Mouse (Mus musculus) midbrain, embryonic 15.5 days (tissue): ENCODE measurements around the gene Mgmt. TPM values are rescaled to one million over a fixed set of nuclear protein-coding genes. Genes with fewer than 3 reads are reported as not detected.
A peak's percentile ranks its signal among the peaks of the same experiment; 100 is the strongest.

Source experiments
- ATAC-seq: fragments of 200-750 bp; cut with Nextera tagmentation; replicated peaks from 2 replicates; pipeline ENCODE4 v1.8.0; 2017; ENCODE audit warnings: moderate TSS enrichment
- H3K27ac ChIP-seq: fragments of 300-500 bp; sonication (generic); 2 replicates; pipeline ENCODE4 v1.5.1; 2015; ENCODE audit warnings: mild to moderate bottlenecking, inconsistent platforms
- H3K27me3 ChIP-seq: fragments of 300-500 bp; sonication (generic); replicated peaks from 2 replicates; pipeline ENCODE4 v1.6.1; 2015; ENCODE audit warnings: inconsistent platforms
- H3K36me3 ChIP-seq: fragments of 300-500 bp; sonication (generic); replicated peaks from 2 replicates; pipeline ENCODE4 v1.6.1; 2015; ENCODE audit warnings: inconsistent platforms
- H3K4me1 ChIP-seq: fragments of 300-500 bp; sonication (generic); 2 replicates; pipeline ENCODE4 v1.6.1; 2015; ENCODE audit warnings: inconsistent platforms
- H3K4me2 ChIP-seq: fragments of 300-500 bp; sonication (generic); 2 replicates; pipeline ENCODE4 v1.6.1; 2015; ENCODE audit warnings: inconsistent platforms, mild to moderate bottlenecking, moderate library complexity
- H3K4me3 ChIP-seq: fragments of 300-500 bp; sonication (generic); 2 replicates; pipeline ENCODE4 v1.5.1; 2015; ENCODE audit warnings: mild to moderate bottlenecking, inconsistent platforms
- H3K9ac ChIP-seq: fragments of 300-500 bp; sonication (generic); 2 replicates; pipeline ENCODE4 v1.6.1; 2015; ENCODE audit warnings: mild to moderate bottlenecking, inconsistent platforms
- H3K9me3 ChIP-seq: fragments of 300-500 bp; sonication (generic); 2 replicates; pipeline ENCODE4 v1.6.1; 2016; ENCODE audit warnings: inconsistent platforms
- WGBS: fragments of 180-500 bp; shearing (Covaris S2); methylation state at CpG from one replicate; pipeline ENCODE4 v1.1.7; 2015; ENCODE audit warnings: mixed read lengths; 5-methylcytosine and 5-hydroxymethylcytosine counted together
- polyA plus RNA-seq: library from polyadenylated mRNA; unstranded; fragments of >200 nt; fragmentation: Nextera tagmentation; extraction: Ambion mirVana; gene quantifications from 2 replicates; pipeline ENCODE4 v1.2.1, GENCODE M21; 2015

Mgmt gene
- polyA plus RNA-seq, 1 experiment from 2014 or later: 1.5 TPM

DNA sequence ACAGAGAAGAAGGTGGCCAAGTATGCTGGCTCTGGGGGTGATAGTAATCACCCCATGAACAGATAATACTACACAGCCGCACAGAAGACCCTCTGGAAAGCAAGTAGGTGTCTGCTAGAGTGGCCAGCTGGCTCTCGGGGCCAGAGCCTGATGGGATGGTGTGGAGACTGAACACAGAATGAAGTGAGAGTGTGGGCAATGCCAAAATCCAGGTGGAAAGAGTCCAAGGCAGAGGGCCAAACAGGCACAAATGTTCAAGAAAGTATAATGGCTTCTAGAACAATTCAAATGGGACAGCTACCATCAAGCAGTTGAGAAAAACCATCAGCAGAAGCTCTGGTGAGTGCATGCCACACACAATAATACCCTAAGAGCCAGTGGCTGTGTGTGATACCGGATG is 205.4 kb downstream of the Mgmt start:
- H3K27me3 ChIP-seq: no peaks in the 10 kb centered on the region
- H3K9ac ChIP-seq: no peak overlapping the region
- H3K27ac ChIP-seq: no peak overlapping the region
- H3K4me3 ChIP-seq: no peak overlapping the region
- no peaks in the 10 kb centered on the region for H3K36me3 ChIP-seq
- H3K9me3 ChIP-seq: no peaks in the 10 kb centered on the region
- no peak overlapping the region for H3K4me2 ChIP-seq
- ATAC-seq: no peak
- 80% methylated on average over 3 of the region's 3 CpGs for WGBS
- H3K4me1 ChIP-seq: 0 out of 2 replicates have a peak, but pooled peaks cover 9% of the 10 kb centered on the region

DNA sequence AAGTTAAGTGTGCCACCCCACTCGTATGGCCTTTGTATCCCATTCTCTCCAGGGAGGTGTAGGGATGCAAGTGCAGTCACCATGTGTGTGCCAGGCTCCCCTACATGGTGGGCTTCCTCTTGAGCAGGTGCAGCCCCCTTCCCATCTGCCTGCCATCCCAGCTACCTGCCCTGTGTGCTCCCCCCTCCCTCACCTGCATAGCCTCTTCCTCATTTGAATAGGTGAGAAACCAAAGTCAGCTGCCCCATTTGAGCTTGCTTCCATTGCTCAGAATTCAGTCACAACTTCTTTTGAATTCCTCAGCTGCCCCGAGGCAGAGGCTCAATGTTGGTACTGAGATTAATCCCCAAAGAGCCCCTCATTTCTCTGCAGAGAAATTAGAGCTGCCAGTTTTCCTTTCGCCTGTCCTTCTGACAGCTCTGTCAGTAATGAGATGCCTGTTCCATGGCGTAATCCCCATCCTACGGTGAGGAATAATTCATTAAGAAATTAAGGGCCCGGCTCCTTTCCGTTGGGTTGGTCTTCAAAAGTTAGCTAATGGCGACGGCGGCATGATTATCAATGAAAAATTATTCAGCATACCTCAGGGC is 208.3 kb downstream of the Mgmt start:
- Histone ChIP-seq H3K4me2 (no peak overlapping the region), H3K4me1 (0 out of 2 replicates have a peak, but pooled peaks cover 9% of the 10 kb centered on the region), H3K27ac (no peak overlapping the region), H3K9ac (no peak overlapping the region), H3K4me3 (no peak overlapping the region), H3K27me3 (no peaks in the 10 kb centered on the region), H3K9me3 (no peaks in the 10 kb centered on the region), H3K36me3 (no peaks in the 10 kb centered on the region)
- no peak; the same call in 1 of the 2 replicates for ATAC-seq
- 33% methylated on average over 10 of the region's 10 CpGs for WGBS

DNA sequence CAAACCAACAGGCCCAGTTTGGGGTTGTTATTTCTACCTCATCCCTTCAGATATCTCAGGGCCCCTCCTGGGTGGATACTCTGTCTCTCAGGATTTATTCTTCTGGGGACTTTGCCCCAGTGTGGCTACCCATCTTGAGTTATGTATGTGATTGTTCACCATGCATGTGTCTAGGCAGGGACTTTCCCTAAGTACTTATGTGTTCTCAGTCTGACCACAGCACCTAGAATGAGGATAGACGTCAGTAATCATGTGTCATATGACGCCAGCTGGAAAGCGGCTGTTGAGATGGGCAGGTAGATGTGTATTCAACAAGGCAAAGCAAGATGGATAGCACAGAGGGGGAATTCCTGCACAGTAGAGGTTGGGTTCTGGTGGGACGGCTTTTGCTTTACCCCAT is 217.7 kb downstream of the Mgmt start:
- no peak for ATAC-seq
- Histone ChIP-seq H3K27ac (no peak overlapping the region), H3K4me3 (no peak overlapping the region), H3K27me3 (no peaks in the 10 kb centered on the region), H3K9ac (no peak overlapping the region), H3K4me1 (no peaks in the 10 kb centered on the region), H3K36me3 (no peaks in the 10 kb centered on the region), H3K4me2 (no peak overlapping the region), H3K9me3 (0 out of 2 replicates have a peak, but pooled peaks cover 3% of the 10 kb centered on the region)
- WGBS: 95% methylated on average over 4 of the region's 4 CpGs

DNA sequence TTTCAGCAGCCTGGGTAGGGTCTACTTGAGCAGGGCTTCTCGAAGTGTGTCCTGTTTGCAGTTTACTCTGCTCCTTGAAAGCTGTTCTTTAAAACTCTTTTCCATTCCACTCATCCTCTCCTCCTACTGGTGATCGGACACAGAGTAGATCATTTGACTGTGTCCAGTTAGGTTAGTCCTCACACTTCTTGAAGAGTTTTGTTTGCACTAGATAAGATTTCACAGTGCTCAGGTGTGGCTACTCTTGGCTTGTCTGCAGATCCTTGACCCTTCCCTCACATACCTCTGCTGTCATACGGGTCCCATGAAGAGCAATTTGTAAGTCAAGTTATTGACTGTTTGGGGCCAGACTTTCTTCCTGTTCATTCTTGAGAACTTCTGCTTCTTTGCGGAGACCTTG is 221.8 kb downstream of the Mgmt start:
- H3K27ac ChIP-seq: no peak overlapping the region
- no peak overlapping the region for H3K4me3 ChIP-seq
- no peaks in the 10 kb centered on the region for H3K27me3 ChIP-seq
- H3K4me1 ChIP-seq: peaks cover 8% of the 10 kb centered on the region
- no peaks in the 10 kb centered on the region for H3K36me3 ChIP-seq
- H3K4me2 ChIP-seq: no peak overlapping the region
- H3K9me3 ChIP-seq: 0 out of 2 replicates have a peak, but pooled peaks cover 3% of the 10 kb centered on the region
- H3K9ac ChIP-seq: no peak overlapping the region
- 90% methylated on average over 4 of the region's 4 CpGs for WGBS
- ATAC-seq: no peak

DNA sequence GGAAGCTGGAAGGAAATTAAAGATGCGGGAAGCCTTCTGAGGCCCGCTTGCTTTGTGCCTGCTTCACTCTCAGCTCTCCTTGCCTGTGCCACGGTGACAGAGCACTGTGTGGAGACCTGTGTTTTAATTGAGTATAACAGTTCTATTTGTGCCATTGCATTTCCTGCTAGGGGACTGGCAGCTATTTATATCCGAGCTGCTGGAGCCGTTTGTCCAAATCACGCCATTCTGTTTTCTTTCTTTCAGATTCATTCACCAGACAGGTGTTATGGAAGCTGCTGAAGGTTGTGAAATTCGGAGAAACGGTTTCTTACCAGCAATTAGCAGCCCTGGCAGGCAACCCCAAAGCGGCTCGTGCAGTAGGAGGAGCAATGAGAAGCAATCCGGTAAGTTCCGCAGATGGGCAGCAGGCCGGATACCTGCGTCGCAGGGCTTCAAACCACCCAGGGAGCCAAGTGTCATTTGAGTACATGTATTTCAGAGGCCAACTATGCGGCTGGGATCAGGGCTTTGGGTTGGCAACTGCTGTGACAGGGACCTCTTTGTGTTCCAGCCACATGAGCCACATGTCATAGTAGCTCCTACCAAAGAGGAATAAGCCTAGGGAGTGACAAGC is 226.9 kb downstream of the Mgmt start:
- ATAC-seq: no peak

DNA sequence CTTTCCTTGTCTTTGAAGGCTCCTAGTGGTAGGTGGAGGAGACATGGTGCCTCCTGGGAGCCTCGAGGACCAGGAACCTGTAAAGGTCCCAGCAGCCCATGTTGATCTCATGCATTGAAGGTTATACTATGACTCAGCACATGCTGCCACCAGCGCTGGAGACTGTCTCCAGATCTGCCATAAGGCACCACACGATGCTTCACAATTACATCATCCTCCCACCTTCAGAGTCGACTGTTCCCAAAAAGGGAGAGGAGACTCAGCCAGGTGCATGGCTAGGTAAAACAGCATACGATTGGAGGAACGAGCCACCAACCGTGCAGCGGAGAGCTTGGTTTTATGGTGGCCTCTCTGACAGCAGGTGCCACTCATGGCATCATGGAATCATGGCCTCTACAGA is 234.3 kb downstream of the Mgmt start:
- no peaks in the 10 kb centered on the region for H3K4me1 ChIP-seq
- no peaks in the 10 kb centered on the region for H3K9me3 ChIP-seq
- H3K4me2 ChIP-seq: no peak overlapping the region
- ATAC-seq: no peak
- no peak overlapping the region for H3K9ac ChIP-seq
- H3K27ac ChIP-seq: no peak overlapping the region
- WGBS: 90% methylated on average over 8 of the region's 8 CpGs
- no peak overlapping the region for H3K4me3 ChIP-seq
- no peaks in the 10 kb centered on the region for H3K36me3 ChIP-seq
- no peaks in the 10 kb centered on the region for H3K27me3 ChIP-seq

More for the DNA sequence above, 226.9 kb downstream of the Mgmt start:
- WGBS: 67% methylated on average over 16 of the region's 16 CpGs
- Histone ChIP-seq H3K4me3 (no peak overlapping the region), H3K4me1 (peaks cover 13% of the 10 kb centered on the region), H3K9ac (no peak overlapping the region), H3K4me2 (no peak overlapping the region), H3K27me3 (no peaks in the 10 kb centered on the region), H3K27ac (peak overlapping the region; percentile 27; the same call in 1 of the 2 replicates), H3K36me3 (no peaks in the 10 kb centered on the region), H3K9me3 (no peaks in the 10 kb centered on the region)

DNA sequence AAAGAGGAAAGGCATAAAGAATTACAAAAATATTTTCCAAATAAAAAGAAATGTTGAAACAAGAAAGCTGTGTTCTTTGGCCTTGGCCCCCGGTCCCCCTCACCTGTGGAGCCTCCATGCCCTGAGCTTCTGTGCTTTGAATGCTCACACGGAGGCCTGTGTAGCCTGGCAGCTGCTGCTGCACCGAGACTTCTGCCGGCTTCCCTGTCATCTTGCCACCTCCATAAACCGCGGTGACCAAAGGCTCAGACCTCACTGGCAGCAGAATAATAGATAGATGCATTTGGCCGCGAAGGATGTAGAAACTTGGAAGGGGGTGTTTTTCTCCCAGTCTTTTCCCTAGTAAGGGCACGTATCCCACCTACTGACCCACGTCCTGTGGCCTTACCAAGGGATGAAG is 235.8 kb downstream of the Mgmt start:
- no peaks in the 10 kb centered on the region for H3K27me3 ChIP-seq
- H3K4me2 ChIP-seq: no peak overlapping the region
- no peaks in the 10 kb centered on the region for H3K4me1 ChIP-seq
- no peaks in the 10 kb centered on the region for H3K9me3 ChIP-seq
- no peak overlapping the region for H3K27ac ChIP-seq
- H3K4me3 ChIP-seq: no peak overlapping the region
- no peak overlapping the region for H3K9ac ChIP-seq
- no peak for ATAC-seq
- 80% methylated on average over 10 of the region's 10 CpGs for WGBS
- no peaks in the 10 kb centered on the region for H3K36me3 ChIP-seq

DNA sequence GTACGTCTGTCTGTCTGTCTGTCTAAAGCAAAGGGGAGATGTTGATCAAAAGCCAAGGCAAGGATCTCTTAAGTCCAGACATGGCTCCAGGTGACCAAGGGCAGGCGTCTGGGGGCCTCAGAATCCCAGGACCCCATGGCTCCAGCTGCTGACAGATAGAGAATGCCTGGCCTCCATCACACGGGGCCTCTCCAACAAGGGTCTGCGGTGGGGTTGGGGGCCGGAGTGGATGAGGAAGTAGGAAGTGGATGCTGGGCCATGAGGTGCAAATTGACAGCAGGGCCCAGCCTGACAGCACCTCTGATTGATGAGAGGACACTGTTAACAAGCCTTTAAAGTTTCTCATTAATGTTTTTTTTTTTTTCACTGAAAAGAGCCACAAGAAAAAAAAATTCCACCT is 237.5 kb downstream of the Mgmt start:
- no peak for ATAC-seq
- Histone ChIP-seq H3K9me3 (no peaks in the 10 kb centered on the region), H3K9ac (no peak overlapping the region), H3K4me2 (no peak overlapping the region), H3K36me3 (no peaks in the 10 kb centered on the region), H3K4me3 (no peak overlapping the region), H3K27me3 (no peaks in the 10 kb centered on the region), H3K4me1 (no peaks in the 10 kb centered on the region), H3K27ac (no peak overlapping the region)
- 80% methylated on average over 5 of the region's 5 CpGs for WGBS

DNA sequence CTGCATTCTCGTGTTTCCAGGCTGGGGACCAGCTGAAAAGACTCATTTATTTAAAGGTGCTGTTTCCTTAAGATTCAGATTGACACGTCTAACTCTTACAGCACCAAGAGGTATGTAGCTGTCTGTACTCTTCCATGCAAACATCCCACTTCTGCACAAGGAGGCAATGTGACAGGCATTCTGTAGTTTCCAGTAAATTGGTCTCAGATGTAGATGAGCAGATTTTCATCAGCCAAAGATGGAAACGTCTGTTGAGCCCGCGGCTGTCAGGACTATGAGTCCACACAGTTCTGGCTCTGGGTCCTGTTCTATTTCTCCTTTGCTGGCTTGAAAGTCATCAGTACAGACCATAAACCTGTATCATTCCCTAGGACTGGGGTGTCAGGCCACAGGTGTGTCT is 243.7 kb downstream of the Mgmt start:
- no peaks in the 10 kb centered on the region for H3K36me3 ChIP-seq
- no peaks in the 10 kb centered on the region for H3K27me3 ChIP-seq
- H3K4me2 ChIP-seq: no peak overlapping the region
- no peak overlapping the region for H3K4me3 ChIP-seq
- H3K9ac ChIP-seq: no peak overlapping the region
- WGBS: 74% methylated on average over 5 of the region's 5 CpGs
- no peaks in the 10 kb centered on the region for H3K4me1 ChIP-seq
- no peak for ATAC-seq
- H3K27ac ChIP-seq: no peak overlapping the region
- H3K9me3 ChIP-seq: no peaks in the 10 kb centered on the region

DNA sequence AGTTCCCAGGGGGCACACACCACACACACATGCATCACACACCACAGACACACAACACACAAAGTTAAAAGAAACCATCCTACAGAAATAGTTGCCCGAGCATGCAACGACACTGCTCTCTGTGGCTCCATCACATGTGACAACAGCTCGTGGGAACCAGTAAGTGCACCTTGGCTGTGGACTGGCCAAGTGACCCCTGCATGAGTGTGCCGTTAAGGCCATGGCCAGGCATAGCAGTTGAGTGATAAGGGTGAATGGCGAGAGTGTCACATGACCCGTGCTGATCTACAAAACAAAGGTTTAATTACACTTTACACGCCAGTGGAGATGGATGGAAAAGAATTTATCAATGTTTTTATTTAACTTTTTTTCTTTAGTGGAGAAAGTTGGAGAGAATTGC is 245.9 kb downstream of the Mgmt start:
- ATAC-seq: no peak
- Histone ChIP-seq H3K9me3 (no peaks in the 10 kb centered on the region), H3K4me3 (no peak overlapping the region), H3K4me1 (no peaks in the 10 kb centered on the region), H3K9ac (no peak overlapping the region), H3K27me3 (no peaks in the 10 kb centered on the region), H3K36me3 (no peaks in the 10 kb centered on the region), H3K27ac (no peak overlapping the region), H3K4me2 (no peak overlapping the region)
- 83% methylated on average over 7 of the region's 7 CpGs for WGBS

DNA sequence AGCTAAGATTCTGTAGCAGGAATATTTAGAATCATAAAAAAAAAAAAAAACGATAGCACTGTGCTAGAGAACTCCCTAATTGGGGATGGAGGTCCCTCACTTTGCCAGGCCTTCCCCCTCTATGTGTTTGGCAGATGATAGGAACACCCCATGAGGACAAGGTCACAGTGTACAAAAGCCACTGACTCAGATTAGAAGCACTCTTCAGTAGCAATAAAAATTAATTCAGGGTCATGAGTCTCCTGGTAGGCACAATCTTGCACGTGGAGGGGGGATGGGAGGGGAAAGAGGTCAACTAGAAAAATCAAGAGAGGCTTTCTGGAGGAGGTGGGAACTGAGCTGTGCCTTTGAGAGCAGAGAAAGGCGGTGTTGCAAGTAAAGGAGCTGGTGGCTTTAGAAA is 247.0 kb downstream of the Mgmt start:
- no peaks in the 10 kb centered on the region for H3K4me1 ChIP-seq
- no peak overlapping the region for H3K4me2 ChIP-seq
- no peak overlapping the region for H3K4me3 ChIP-seq
- ATAC-seq: no peak
- no peaks in the 10 kb centered on the region for H3K9me3 ChIP-seq
- no peaks in the 10 kb centered on the region for H3K27me3 ChIP-seq
- no peaks in the 10 kb centered on the region for H3K36me3 ChIP-seq
- no peak overlapping the region for H3K27ac ChIP-seq
- H3K9ac ChIP-seq: no peak overlapping the region
- 50% methylated on average over 3 of the region's 3 CpGs for WGBS

DNA sequence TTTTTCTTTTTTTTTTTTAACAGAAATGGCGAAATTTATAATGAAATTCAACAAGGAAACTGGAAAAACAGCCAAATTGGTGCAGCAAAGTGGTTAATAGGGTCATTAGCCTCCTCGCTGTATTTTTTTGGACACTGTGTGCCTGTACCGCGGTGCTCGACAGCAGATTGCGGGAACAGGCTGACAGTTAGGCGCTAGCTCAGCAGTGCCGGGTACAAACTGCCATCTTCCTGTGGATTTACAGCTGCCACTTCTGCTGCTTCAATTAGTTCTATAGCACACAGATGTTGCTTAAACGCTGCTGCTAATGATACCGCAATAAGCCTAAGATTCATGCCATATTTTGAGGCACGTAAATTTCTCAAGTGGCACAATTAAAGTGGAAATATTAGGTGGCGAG is 252.7 kb downstream of the Mgmt start:
- no peaks in the 10 kb centered on the region for H3K27me3 ChIP-seq
- peaks cover 12% of the 10 kb centered on the region; the same call in 1 of the 2 replicates for H3K4me1 ChIP-seq
- ATAC-seq: no peak
- no peak overlapping the region for H3K4me2 ChIP-seq
- no peak overlapping the region for H3K27ac ChIP-seq
- H3K9me3 ChIP-seq: no peaks in the 10 kb centered on the region
- H3K9ac ChIP-seq: no peak overlapping the region
- WGBS: 69% methylated on average over 12 of the region's 12 CpGs
- H3K36me3 ChIP-seq: no peaks in the 10 kb centered on the region
- H3K4me3 ChIP-seq: no peak overlapping the region

DNA sequence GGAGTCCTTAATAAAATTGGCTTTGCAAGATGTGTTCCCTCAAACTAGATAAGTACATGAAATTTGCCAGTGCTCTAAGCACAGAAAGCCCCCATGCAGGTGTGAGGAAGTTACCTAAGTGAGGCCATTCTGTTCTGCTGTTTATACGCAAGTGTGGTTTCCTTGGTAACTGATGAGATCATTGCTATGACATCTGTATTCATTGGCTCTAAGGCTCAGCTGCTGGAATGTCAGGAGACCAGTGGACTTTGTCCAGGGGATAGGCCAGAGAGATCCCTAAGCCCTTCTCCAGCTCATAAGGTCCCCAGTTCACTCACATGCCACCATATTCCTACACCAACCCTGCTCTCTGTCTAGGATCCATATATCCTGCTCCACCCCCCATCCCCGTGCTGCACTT is 257.4 kb downstream of the Mgmt start:
- H3K4me1 ChIP-seq: peaks cover 12% of the 10 kb centered on the region; the same call in 1 of the 2 replicates
- no peaks in the 10 kb centered on the region for H3K27me3 ChIP-seq
- H3K9me3 ChIP-seq: no peaks in the 10 kb centered on the region
- H3K36me3 ChIP-seq: no peaks in the 10 kb centered on the region
- ATAC-seq: no peak
- H3K9ac ChIP-seq: no peak overlapping the region
- no peak overlapping the region for H3K4me2 ChIP-seq
- no peak overlapping the region for H3K27ac ChIP-seq
- H3K4me3 ChIP-seq: no peak overlapping the region
- 77% methylated on average over 2 of the region's 2 CpGs for WGBS
